Mouse (Mus musculus): ENCODE data around the gene Crmp1. TPM values are rescaled to one million over a fixed set of nuclear protein-coding genes. Genes with fewer than 3 reads are reported as not detected.
A peak's percentile ranks its signal among the peaks of the same experiment; 100 is the strongest.

Crmp1 gene
- polyA plus RNA-seq, 1 experiment from 2014 or later = 12.5 TPM

DNA sequence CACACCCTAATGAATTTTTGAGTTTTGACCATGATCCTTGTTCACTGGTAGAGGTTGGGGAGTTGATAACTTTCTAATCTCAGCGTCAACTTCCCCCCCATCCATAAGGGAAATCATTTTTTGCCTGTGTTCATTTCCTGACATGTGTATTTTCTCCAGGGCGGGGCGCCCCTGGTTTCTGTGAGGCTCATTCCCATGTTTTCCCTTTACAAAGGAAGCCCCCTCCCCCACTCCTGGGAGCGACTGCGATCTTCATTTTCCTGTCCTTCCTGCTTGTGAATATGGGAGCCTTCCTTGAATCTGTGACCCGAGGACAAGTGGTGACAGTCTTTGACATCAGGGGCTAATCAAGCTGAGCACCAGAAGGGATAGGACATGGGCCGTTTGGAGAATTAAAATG, 15.1 kb downstream of the Crmp1 start:
- Histone ChIP-seq H3K4me2 (no peak overlapping the region), H3K9me3 (no peaks in the 10 kb centered on the region), H3K9ac (no peak overlapping the region), H3K36me3 (no peaks in the 10 kb centered on the region), H3K27ac (no peak overlapping the region), H3K4me1 (no peaks in the 10 kb centered on the region), H3K27me3 (no peaks in the 10 kb centered on the region), H3K4me3 (no peak overlapping the region)
- WGBS = 61% methylated on average over 7 of the region's 7 CpGs
- no peak for ATAC-seq (ENCODE audit: borderline replicate concordance, extremely low read depth, low FRiP score, low TSS enrichment)

DNA sequence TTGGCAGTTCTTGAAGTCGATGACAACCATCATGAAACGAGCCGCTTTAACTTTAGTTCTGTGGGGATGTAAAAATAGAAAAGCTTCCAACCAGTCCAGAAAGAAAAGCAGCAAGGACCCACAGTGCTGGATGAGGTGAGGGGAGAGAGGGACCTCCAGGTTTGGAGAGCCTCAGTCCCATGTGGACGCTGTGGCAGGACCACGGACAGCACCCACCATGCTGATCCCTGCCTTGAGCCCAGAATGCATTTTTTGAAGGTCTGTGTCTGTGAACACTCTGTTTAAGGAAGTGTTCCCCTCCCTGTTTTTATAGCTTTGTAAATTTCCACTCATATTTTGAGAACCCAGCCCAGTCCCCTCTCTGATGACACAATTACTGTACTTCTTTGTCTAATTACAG, 15.5 kb downstream of the Crmp1 start:
- Histone ChIP-seq H3K4me1 (no peaks in the 10 kb centered on the region), H3K9me3 (no peaks in the 10 kb centered on the region), H3K36me3 (no peaks in the 10 kb centered on the region), H3K27ac (no peak overlapping the region), H3K4me2 (no peak overlapping the region), H3K4me3 (no peak overlapping the region), H3K27me3 (no peaks in the 10 kb centered on the region), H3K9ac (no peak overlapping the region)
- ATAC-seq (ENCODE audit: borderline replicate concordance, extremely low read depth, low FRiP score, low TSS enrichment) = no peak
- 38% methylated on average over 5 of the region's 5 CpGs for WGBS

DNA sequence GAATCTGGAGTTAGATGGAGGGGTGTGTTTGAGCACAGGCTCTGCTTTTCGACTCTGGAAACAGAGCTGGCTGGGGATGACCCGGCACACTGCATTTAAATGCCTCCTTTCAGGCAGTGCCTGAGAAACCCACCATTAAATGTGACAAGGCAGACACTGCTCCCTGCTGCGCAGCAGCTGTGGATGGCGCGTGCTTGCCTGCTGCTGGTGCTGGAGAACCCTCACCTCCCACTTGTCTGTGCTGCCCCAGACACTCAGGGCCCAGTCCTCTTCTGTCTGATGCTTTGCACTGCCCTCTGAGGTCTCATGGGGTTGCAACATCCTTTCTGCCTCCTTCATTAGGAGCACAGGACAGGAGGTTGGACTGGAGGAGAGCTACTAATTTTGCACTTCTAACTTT, 20.0 kb downstream of the Crmp1 start:
- Histone ChIP-seq H3K36me3 (no peaks in the 10 kb centered on the region), H3K9me3 (no peaks in the 10 kb centered on the region), H3K9ac (no peak overlapping the region), H3K27ac (no peak overlapping the region), H3K4me1 (no peaks in the 10 kb centered on the region), H3K4me3 (no peak overlapping the region), H3K27me3 (no peaks in the 10 kb centered on the region), H3K4me2 (no peak overlapping the region)
- no peak for ATAC-seq (ENCODE audit: borderline replicate concordance, extremely low read depth, low FRiP score, low TSS enrichment)
- WGBS = 74% methylated on average over 5 of the region's 5 CpGs

DNA sequence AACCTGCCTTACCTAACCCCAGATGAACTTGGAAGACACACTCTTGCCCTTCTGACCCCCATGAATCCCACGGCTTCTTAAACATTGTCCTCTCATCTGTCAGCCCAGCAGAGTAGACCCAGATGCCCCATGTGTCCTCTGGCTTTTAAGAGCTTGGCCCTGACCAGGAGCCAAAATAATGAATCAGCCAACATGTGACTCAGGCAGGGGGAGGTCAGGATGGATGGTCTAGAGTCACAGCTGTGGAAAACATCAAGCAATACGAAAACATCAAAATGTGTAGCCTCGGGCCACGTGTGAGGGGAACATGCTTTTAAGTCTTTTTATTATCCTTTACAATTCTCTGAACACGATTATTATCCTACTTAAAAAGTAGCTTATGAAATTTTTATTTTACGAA, 22.1 kb downstream of the Crmp1 start:
- 71% methylated on average over 6 of the region's 6 CpGs for WGBS
- Histone ChIP-seq H3K9ac (no peak overlapping the region), H3K4me1 (no peaks in the 10 kb centered on the region), H3K4me3 (no peak overlapping the region), H3K27ac (no peak overlapping the region), H3K9me3 (no peaks in the 10 kb centered on the region), H3K36me3 (no peaks in the 10 kb centered on the region), H3K4me2 (no peak overlapping the region), H3K27me3 (no peaks in the 10 kb centered on the region)
- no peak for ATAC-seq (ENCODE audit: borderline replicate concordance, extremely low read depth, low FRiP score, low TSS enrichment)

DNA sequence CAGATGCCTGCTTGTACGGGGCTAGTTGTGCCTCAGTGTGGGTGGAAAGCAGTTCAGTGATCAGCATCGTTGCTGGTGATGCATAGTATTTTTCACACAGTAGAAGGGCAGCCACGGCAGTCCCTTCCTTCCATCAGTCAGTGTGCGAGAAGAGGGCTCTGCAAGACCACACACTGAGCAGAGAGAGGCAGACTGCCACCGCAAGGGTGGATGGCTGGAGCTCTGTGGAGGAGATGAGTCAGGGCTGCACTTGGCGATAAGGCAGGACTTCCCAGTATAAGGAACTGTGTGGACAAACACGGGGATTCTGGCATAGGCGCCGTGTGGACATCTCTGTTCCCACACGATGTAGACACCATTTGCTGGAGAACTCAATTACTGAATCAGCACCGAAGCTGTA, 39.3 kb downstream of the Crmp1 start:
- H3K27me3 ChIP-seq = no peaks in the 10 kb centered on the region
- H3K4me2 ChIP-seq = no peak overlapping the region
- no peaks in the 10 kb centered on the region for H3K36me3 ChIP-seq
- H3K4me3 ChIP-seq = no peak overlapping the region
- WGBS = 86% methylated on average over 11 of the region's 11 CpGs
- ATAC-seq (ENCODE audit: borderline replicate concordance, extremely low read depth, low FRiP score, low TSS enrichment) = no peak
- no peak overlapping the region for H3K27ac ChIP-seq
- H3K4me1 ChIP-seq = no peaks in the 10 kb centered on the region
- H3K9ac ChIP-seq = no peak overlapping the region
- H3K9me3 ChIP-seq = no peaks in the 10 kb centered on the region

DNA sequence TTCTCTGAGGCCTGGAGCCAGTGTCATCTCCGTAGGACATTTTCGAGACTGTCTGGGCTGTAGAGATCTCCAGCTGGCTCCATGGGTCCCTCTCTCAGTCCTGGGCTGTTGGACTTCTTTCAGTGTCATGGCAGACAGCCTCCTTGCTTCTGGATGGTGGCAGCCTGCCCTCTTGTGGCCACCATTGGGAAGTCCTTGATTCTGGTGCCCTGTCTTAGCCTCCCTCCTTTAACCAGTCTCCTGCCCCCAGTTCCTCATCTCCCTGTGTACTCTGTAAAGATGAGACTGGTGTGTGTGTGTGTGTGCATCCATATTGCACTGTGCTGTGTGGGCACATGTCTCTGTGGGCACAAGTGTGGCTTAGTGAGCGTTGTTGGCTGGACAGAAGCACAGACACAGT, 46.6 kb downstream of the Crmp1 start:
- H3K4me2 ChIP-seq = no peak overlapping the region
- H3K9me3 ChIP-seq = no peaks in the 10 kb centered on the region
- WGBS = 67% methylated on average over 3 of the region's 3 CpGs
- no peaks in the 10 kb centered on the region for H3K27me3 ChIP-seq
- H3K9ac ChIP-seq = no peak overlapping the region
- no peaks in the 10 kb centered on the region for H3K4me1 ChIP-seq
- no peaks in the 10 kb centered on the region for H3K36me3 ChIP-seq
- H3K27ac ChIP-seq = no peak overlapping the region
- H3K4me3 ChIP-seq = no peak overlapping the region
- ATAC-seq (ENCODE audit: borderline replicate concordance, extremely low read depth, low FRiP score, low TSS enrichment) = no peak

DNA sequence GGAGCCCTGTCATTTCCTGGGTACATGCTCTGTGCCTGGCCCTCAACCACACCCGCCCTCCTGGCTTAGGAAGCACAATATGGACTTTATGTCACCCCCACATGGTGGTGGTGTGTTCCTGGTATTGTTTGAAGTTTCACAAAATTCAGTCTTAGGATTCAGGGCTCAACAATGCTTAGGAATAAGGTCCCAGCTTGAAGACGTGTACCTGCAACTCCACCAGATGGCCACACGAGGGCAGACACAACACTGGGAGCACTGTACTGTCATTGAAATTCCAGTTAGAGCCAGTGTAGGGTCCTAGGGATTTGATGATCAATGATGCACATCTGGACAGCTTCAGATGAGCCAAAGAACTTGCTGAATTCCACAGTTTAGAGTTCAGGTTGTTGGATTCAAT, 47.5 kb downstream of the Crmp1 start:
- no peaks in the 10 kb centered on the region for H3K36me3 ChIP-seq

DNA sequence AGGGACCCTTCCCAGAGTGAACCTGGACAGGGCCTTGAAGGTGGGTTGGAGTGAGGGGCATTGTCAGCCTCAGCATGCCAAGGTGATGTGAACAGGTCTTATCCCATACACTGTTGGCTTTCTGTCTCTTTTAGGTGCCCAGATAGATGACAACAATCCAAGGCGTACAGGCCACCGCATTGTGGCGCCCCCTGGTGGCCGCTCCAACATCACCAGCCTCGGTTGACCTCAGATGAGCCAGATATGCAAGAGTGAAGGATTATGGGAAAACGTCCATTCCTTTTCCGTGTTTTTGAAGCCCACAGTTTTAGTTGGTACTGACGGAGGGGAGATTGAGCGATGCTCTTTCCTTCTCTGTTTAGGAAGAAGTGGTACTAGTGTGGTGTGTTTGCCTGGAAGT, 49.2 kb downstream of the Crmp1 start:
- Histone ChIP-seq H3K9me3 (no peaks in the 10 kb centered on the region), H3K9ac (no peak overlapping the region), H3K27me3 (no peaks in the 10 kb centered on the region), H3K4me3 (no peak overlapping the region), H3K36me3 (no peaks in the 10 kb centered on the region), H3K27ac (no peak overlapping the region), H3K4me1 (no peaks in the 10 kb centered on the region), H3K4me2 (no peak overlapping the region)
- WGBS = 54% methylated on average over 9 of the region's 9 CpGs
- ATAC-seq (ENCODE audit: borderline replicate concordance, extremely low read depth, low FRiP score, low TSS enrichment) = no peak

More for the DNA sequence above, 47.5 kb downstream of the Crmp1 start:
- H3K9me3 ChIP-seq = no peaks in the 10 kb centered on the region
- no peaks in the 10 kb centered on the region for H3K27me3 ChIP-seq
- 14% methylated on average over 3 of the region's 3 CpGs for WGBS
- no peak overlapping the region for H3K9ac ChIP-seq
- H3K27ac ChIP-seq = no peak overlapping the region
- no peak overlapping the region for H3K4me2 ChIP-seq
- no peaks in the 10 kb centered on the region for H3K4me1 ChIP-seq
- no peak for ATAC-seq (ENCODE audit: borderline replicate concordance, extremely low read depth, low FRiP score, low TSS enrichment)
- H3K4me3 ChIP-seq = no peak overlapping the region

DNA sequence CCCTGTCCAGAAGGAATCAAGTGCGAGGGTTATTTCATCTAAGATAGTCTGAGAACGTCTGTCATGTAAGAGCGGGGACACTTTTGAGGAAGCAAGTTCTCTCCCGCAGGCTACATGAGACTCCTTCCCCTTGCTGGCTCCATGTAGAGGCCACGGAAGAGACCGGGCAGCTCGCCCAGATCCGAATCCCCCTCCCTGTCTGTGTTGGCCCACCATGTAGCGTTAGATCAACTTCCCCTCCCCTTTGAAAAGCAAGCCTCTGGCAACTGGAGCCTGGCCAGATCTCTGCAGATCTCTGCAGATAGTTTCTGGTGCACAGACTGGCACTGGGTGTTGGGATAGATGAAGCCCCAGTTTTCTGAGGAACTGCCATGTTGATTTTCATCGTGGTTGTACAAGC, 55.0 kb downstream of the Crmp1 start:
- Histone ChIP-seq H3K36me3 (no peaks in the 10 kb centered on the region), H3K9me3 (no peaks in the 10 kb centered on the region), H3K4me1 (no peaks in the 10 kb centered on the region), H3K9ac (no peak overlapping the region), H3K27me3 (no peaks in the 10 kb centered on the region), H3K27ac (no peak overlapping the region), H3K4me3 (no peak overlapping the region), H3K4me2 (no peak overlapping the region)
- WGBS = 44% methylated on average over 10 of the region's 10 CpGs
- ATAC-seq (ENCODE audit: borderline replicate concordance, extremely low read depth, low FRiP score, low TSS enrichment) = peak; percentile 28; the same call in 1 of the 2 replicates

DNA sequence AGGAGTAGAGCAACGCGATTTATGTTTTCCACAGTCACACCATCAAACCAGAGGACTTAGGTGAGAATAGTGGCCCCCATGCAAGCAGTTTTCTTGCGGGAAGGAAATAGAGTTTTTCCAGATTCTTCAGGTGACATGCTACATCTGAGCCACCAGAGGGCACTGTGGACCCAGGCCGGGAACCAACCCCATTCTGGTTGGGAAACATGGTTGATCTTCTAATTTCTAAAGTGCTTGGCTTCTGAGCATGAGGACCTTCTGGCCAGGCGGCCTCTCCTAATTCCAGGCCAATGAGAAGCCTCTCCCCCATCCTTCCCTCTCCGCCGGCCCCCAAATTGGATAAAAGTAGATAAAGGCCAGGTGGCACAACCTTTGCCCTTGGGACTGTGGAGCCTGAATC, 56.6 kb downstream of the Crmp1 start:
- ATAC-seq (ENCODE audit: borderline replicate concordance, extremely low read depth, low FRiP score, low TSS enrichment) = no peak
- Histone ChIP-seq H3K4me3 (no peak overlapping the region), H3K9me3 (no peaks in the 10 kb centered on the region), H3K36me3 (no peaks in the 10 kb centered on the region), H3K4me1 (no peaks in the 10 kb centered on the region), H3K27ac (no peak overlapping the region), H3K9ac (no peak overlapping the region), H3K4me2 (no peak overlapping the region), H3K27me3 (no peaks in the 10 kb centered on the region)
- WGBS = 18% methylated on average over 7 of the region's 7 CpGs

DNA sequence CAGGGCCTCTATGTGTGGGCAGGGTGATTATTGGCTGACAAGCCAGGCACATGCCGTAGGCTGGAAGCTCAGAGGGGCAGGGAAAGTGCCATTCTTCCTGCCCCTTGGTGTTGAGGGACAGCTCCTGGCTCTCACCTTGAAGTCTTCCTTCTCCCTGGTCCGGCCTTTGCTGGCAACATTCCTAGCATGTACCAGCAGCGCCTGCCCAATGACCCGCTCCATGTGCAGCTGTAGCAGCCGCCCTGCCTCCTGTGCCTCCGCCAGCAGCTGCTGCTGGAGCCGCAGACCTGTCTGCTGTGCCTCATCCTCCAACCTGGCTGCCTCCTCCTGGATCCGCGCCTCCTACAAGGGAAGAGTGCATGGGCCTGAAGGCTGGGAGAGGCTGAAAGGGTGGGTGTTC, 68.3 kb downstream of the Crmp1 start:
- H3K27ac ChIP-seq = no peak overlapping the region
- no peaks in the 10 kb centered on the region for H3K9me3 ChIP-seq
- ATAC-seq (ENCODE audit: borderline replicate concordance, extremely low read depth, low FRiP score, low TSS enrichment) = no peak
- no peak overlapping the region for H3K4me3 ChIP-seq
- 78% methylated on average over 9 of the region's 9 CpGs for WGBS
- no peak overlapping the region for H3K9ac ChIP-seq
- H3K4me1 ChIP-seq = no peaks in the 10 kb centered on the region
- H3K36me3 ChIP-seq = peaks cover 11% of the 10 kb centered on the region; the same call in 1 of the 2 replicates
- no peaks in the 10 kb centered on the region for H3K27me3 ChIP-seq
- H3K4me2 ChIP-seq = no peak overlapping the region

DNA sequence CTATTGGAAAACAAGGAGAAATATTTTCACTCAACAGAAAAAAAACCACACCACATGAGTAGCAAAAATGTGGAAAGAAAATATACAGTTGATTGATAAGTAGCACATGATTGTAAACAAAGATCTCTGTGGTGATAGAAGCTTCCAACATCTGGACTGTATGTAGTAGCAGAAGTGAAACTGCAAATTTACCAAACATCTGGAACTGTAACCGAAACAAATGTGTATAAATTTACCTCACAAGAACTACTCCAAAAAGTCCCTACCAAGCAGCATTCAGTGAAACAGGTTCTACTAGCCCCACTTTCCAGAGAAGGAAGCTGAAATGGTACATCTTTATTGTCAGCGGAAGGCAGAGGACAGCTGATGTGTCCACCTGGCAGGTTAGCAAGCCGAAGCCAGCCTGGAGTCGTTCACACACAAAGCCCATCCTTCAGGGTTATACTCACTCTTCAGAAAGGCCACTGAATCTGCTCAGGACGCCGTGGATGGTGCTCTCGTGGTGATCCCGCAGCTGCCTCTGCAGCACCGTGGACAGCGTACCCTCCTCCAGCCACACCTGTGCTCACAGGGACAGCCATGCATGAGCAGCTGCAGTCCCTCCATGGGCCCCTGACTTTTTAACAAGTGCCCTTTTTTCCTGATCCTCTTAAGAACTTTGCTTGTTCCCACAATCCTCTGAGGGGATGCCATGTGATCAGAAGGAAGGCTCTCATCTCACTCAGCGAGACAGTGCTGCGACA, 71.4 kb downstream of the Crmp1 start:
- Histone ChIP-seq H3K4me2 (no peak overlapping the region), H3K27ac (no peak overlapping the region), H3K9ac (no peak overlapping the region), H3K36me3 (peaks cover 23% of the 10 kb centered on the region), H3K4me3 (no peak overlapping the region), H3K4me1 (no peaks in the 10 kb centered on the region), H3K9me3 (no peaks in the 10 kb centered on the region), H3K27me3 (no peaks in the 10 kb centered on the region)
- ATAC-seq (ENCODE audit: borderline replicate concordance, extremely low read depth, low FRiP score, low TSS enrichment) = no peak
- 76% methylated on average over 12 of the region's 12 CpGs for WGBS

DNA sequence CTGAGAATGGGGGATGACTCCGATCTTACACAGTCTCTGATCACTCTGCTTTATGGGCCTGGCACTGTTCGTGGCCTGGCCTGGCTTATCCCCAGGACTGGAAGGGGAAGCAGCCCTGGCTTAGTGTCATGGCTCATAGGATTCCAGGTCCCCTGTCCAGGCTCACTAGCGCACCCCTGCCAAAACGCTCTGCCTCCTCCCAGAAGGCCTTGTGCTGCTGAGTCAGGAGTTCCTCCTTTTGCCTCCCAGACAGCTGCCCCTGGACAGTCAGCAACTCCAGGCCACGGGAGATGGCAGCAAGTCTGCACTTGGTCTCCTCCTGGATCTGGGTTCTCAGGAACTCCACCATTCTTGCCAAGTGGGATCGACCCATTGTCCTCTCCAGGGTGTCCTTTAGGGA, 77.0 kb downstream of the Crmp1 start:
- Histone ChIP-seq H3K9me3 (no peaks in the 10 kb centered on the region), H3K4me3 (no peak overlapping the region), H3K27me3 (no peaks in the 10 kb centered on the region), H3K4me1 (no peaks in the 10 kb centered on the region), H3K4me2 (no peak overlapping the region), H3K27ac (no peak overlapping the region), H3K36me3 (peaks cover 26% of the 10 kb centered on the region), H3K9ac (no peak overlapping the region)
- WGBS = 85% methylated on average over 6 of the region's 6 CpGs
- ATAC-seq (ENCODE audit: borderline replicate concordance, extremely low read depth, low FRiP score, low TSS enrichment) = no peak

Measured in lung, embryonic 15.5 days (tissue).